Mouse (Mus musculus) granulocyte monocyte progenitor cell, adult 5-6 weeks (primary cell): Measurements from ENCODE around the gene Stag3. TPM values are rescaled to one million over a fixed set of nuclear protein-coding genes. Genes with fewer than 3 reads are reported as not detected.

Source experiments
- total RNA-seq, 2 experiments: library from RNA; stranded (forward) in 1 of 2; stranded (reverse) in 1 of 2; fragments of 200-712, 200-1000 nt in 1 of 2; fragments of >200 nt in 1 of 2; fragmentation: Nextera tagmentation in 1 of 2; gene quantifications; 2 replicates each; pipeline ENCODE4 v1.2.3; 2014 to 2017

Gene Stag3
- total RNA-seq, 2 experiments from 2014 or later, result 17.4 to 19.4 TPM

Other genes starting within 250 kb of the Stag3 start
- gene Smok3c, start 227.0 kb upstream of the Stag3 start, total RNA-seq (2014; fragmentation: Nextera tagmentation), result not detected in 2 replicates
- not detected in 2 replicates for gene Smok3c, start 227.0 kb upstream of the Stag3 start, total RNA-seq (2017)
- gene Zkscan1, start 195.2 kb upstream of the Stag3 start, total RNA-seq (2014; fragmentation: Nextera tagmentation), result 21.5 and 26.8 TPM in 2 replicates
- 19.2 and 25.8 TPM in 2 replicates for gene Zkscan1, start 195.2 kb upstream of the Stag3 start, total RNA-seq (2017)
- gene Zscan21, start 163.3 kb upstream of the Stag3 start, total RNA-seq (2014; fragmentation: Nextera tagmentation), result 10.9 and 16.6 TPM in 2 replicates
- gene Zscan21, start 163.3 kb upstream of the Stag3 start, total RNA-seq (2017), result 10.9 and 14.8 TPM in 2 replicates
- gene Zfp113, start 124.5 kb upstream of the Stag3 start, total RNA-seq (2014; fragmentation: Nextera tagmentation), result 7.9 and 11.2 TPM in 2 replicates
- gene Zfp113, start 124.5 kb upstream of the Stag3 start, total RNA-seq (2017), result 5.8 and 6.0 TPM in 2 replicates
- 94.6 and 117 TPM in 2 replicates for gene Cops6, start 119.2 kb upstream of the Stag3 start, total RNA-seq (2014; fragmentation: Nextera tagmentation)
- 39.6 and 41.6 TPM in 2 replicates for gene Cops6, start 119.2 kb upstream of the Stag3 start, total RNA-seq (2017)
- gene Ap4m1, start 108.2 kb upstream of the Stag3 start, total RNA-seq (2014; fragmentation: Nextera tagmentation), result 33.9 and 43.1 TPM in 2 replicates
- 34.8 and 41.5 TPM in 2 replicates for gene Ap4m1, start 108.2 kb upstream of the Stag3 start, total RNA-seq (2017)
- gene Mcm7, start 107.8 kb upstream of the Stag3 start, total RNA-seq (2014; fragmentation: Nextera tagmentation), result 291 and 311 TPM in 2 replicates
- gene Mcm7, start 107.8 kb upstream of the Stag3 start, total RNA-seq (2017), result 490 and 580 TPM in 2 replicates
- gene Taf6, start 92.8 kb upstream of the Stag3 start, total RNA-seq (2014; fragmentation: Nextera tagmentation), result 30.1 and 46.9 TPM in 2 replicates
- 46.2 and 49.0 TPM in 2 replicates for gene Taf6, start 92.8 kb upstream of the Stag3 start, total RNA-seq (2017)
- 26.5 and 36.2 TPM in 2 replicates for gene Cnpy4, start 92.8 kb upstream of the Stag3 start, total RNA-seq (2014; fragmentation: Nextera tagmentation)
- 50.9 and 52.5 TPM in 2 replicates for gene Cnpy4, start 92.8 kb upstream of the Stag3 start, total RNA-seq (2017)
- gene Mblac1, start 85.9 kb upstream of the Stag3 start, total RNA-seq (2014; fragmentation: Nextera tagmentation), result 7.8 and 10.6 TPM in 2 replicates
- 8.8 and 12.4 TPM in 2 replicates for gene Mblac1, start 85.9 kb upstream of the Stag3 start, total RNA-seq (2017)
- gene Nxpe5, start 54.3 kb upstream of the Stag3 start, total RNA-seq (2014; fragmentation: Nextera tagmentation), result 2.3 and 4.3 TPM in 2 replicates
- 1.8 and 2.8 TPM in 2 replicates for gene Nxpe5, start 54.3 kb upstream of the Stag3 start, total RNA-seq (2017)
- 132 and 143 TPM in 2 replicates for gene Lamtor4, start 24.8 kb upstream of the Stag3 start, total RNA-seq (2014; fragmentation: Nextera tagmentation)
- 80.9 and 86.9 TPM in 2 replicates for gene Lamtor4, start 24.8 kb upstream of the Stag3 start, total RNA-seq (2017)
- 66.1 and 68.2 TPM in 2 replicates for gene BC037034, start 16.2 kb upstream of the Stag3 start, total RNA-seq (2014; fragmentation: Nextera tagmentation)
- gene BC037034, start 16.2 kb upstream of the Stag3 start, total RNA-seq (2017), result 37.8 and 50.5 TPM in 2 replicates
- gene Gal3st4, start 7.4 kb upstream of the Stag3 start, total RNA-seq (2014; fragmentation: Nextera tagmentation), result not detected in 2 replicates
- gene Gal3st4, start 7.4 kb upstream of the Stag3 start, total RNA-seq (2017), result 1.5 TPM in 1 of 2 replicates, not detected in the other
- not detected in 2 replicates for gene Gm43720, start 282 bp upstream of the Stag3 start, total RNA-seq (2014; fragmentation: Nextera tagmentation)
- 0.05 TPM in 1 of 2 replicates, not detected in the other for gene Gm43720, start 282 bp upstream of the Stag3 start, total RNA-seq (2017)
- gene Gpc2, start 235 bp upstream of the Stag3 start, total RNA-seq (2014; fragmentation: Nextera tagmentation), result 4.2 and 7.9 TPM in 2 replicates
- 2.9 and 3.9 TPM in 2 replicates for gene Gpc2, start 235 bp upstream of the Stag3 start, total RNA-seq (2017)
- not detected in 2 replicates for gene Pvrig, start 61.7 kb downstream of the Stag3 start, total RNA-seq (2014; fragmentation: Nextera tagmentation)
- gene Pvrig, start 61.7 kb downstream of the Stag3 start, total RNA-seq (2017), result not detected in 2 replicates
- gene Zfp157, start 161.2 kb downstream of the Stag3 start, total RNA-seq (2014; fragmentation: Nextera tagmentation), result 16.7 and 21.8 TPM in 2 replicates
- gene Zfp157, start 161.2 kb downstream of the Stag3 start, total RNA-seq (2017), result 12.3 and 17.9 TPM in 2 replicates